ENCODE assay signal across 7 mouse cellular contexts in genomic region chr14:103537355-103538056, GRCm38 (mm10). TPM values are rescaled to one million over a fixed set of nuclear protein-coding genes. Genes with fewer than 3 reads are reported as not detected.
DNase-seq lines count a peak whose midpoint lies in the region; ATAC-seq and TF ChIP-seq lines count a peak whose summit lies in the region.

No protein-coding gene starts in this region.

- no peaks in the 10 kb centered on the region for H3K27me3 ChIP-seq in liver, embryonic 11.5 days (replicated peaks; ENCODE audit: control insufficient read depth, insufficient read depth, low read length)
- H3K27me3 ChIP-seq in Patski, result no peaks in the 10 kb centered on the region
- no peaks in the 10 kb centered on the region for H3K27me3 ChIP-seq in limb, embryonic 14.5 days (ENCODE audit: control insufficient read depth, insufficient read depth, low read length)
- H3K27me3 ChIP-seq in neural tube, embryonic 15.5 days (replicated peaks), result no peaks in the 10 kb centered on the region

- H3K9ac ChIP-seq in liver, embryonic 11.5 days (ENCODE audit: low read depth, low read length), result no peak overlapping the region
- H3K9ac ChIP-seq in limb, embryonic 14.5 days (ENCODE audit: low read depth, low read length, severe bottlenecking), result no peak overlapping the region
- no peak overlapping the region for H3K9ac ChIP-seq in neural tube, embryonic 15.5 days (replicated peaks)

- no peaks in the 10 kb centered on the region for H3K4me1 ChIP-seq in liver, embryonic 11.5 days (replicated peaks; ENCODE audit: control insufficient read depth, insufficient read depth, low read length)
- H3K4me1 ChIP-seq in limb, embryonic 14.5 days (ENCODE audit: control insufficient read depth, insufficient read depth, low read length), result no peaks in the 10 kb centered on the region
- H3K4me1 ChIP-seq in neural tube, embryonic 15.5 days, result 0 out of 2 replicates have a peak, but pooled peaks cover 3% of the 10 kb centered on the region

- intact Hi-C loops in heart, postnatal 10 days (cut with DNase I), result loop anchor here (2.0 to 5.0 kb wide), 3 partner anchors 60 to 525 kb away; no protein-coding TSS in a partner anchor

- H3K9me3 ChIP-seq in liver, embryonic 11.5 days (ENCODE audit: control insufficient read depth, low read length), result no peaks in the 10 kb centered on the region
- no peaks in the 10 kb centered on the region for H3K9me3 ChIP-seq in limb, embryonic 14.5 days (ENCODE audit: control insufficient read depth, low read length)
- H3K9me3 ChIP-seq in neural tube, embryonic 15.5 days (replicated peaks), result no peaks in the 10 kb centered on the region

- 16% methylated on average over 13 of the region's 13 CpGs for WGBS in liver, embryonic 11.5 days
- 15% methylated on average over 13 of the region's 13 CpGs for WGBS in limb, embryonic 14.5 days
- 16% methylated on average over 13 of the region's 13 CpGs for WGBS in neural tube, embryonic 15.5 days

- peak; percentile 47 for TF ChIP-seq CTCF in Patski (IDR thresholded peaks at IDR 0.05)

- H3K4me3 ChIP-seq in liver, embryonic 11.5 days (ENCODE audit: low read depth, low read length), result no peak overlapping the region
- H3K4me3 ChIP-seq in limb, embryonic 14.5 days (replicated peaks; ENCODE audit: low read length), result no peak overlapping the region
- no peak overlapping the region for H3K4me3 ChIP-seq in neural tube, embryonic 15.5 days (replicated peaks)

- no peak for ATAC-seq in liver, embryonic 11.5 days (replicated peaks; ENCODE audit: low FRiP score)
- ATAC-seq in Patski, result no peak
- ATAC-seq in limb, embryonic 14.5 days (ENCODE audit: low FRiP score, low read depth), result no peak
- ATAC-seq in neural tube, embryonic 15.5 days (ENCODE audit: low FRiP score), result peak; percentile 35; the same call in 1 of the 2 replicates

- in situ Hi-C loops in Patski (cut with MboI; ENCODE audit: low pct_unique_long_range_greater_than_20kb), result loop anchor here (5.0 kb wide), 1 partner anchor 55 kb away; no protein-coding TSS in a partner anchor

- POLR2A ChIA-PET in Patski (lab: Charles Lee), result interaction anchor here (1.0 kb wide), 1 partner anchor 16 kb away, joined by 4 read pairs; no protein-coding TSS in a partner anchor

- DNase-seq in liver, result peak; percentile 26
- no peak for DNase-seq in liver, embryonic 11.5 days (ENCODE audit: low spot score)
- no peak for DNase-seq in Patski (ENCODE audit: low read depth, low spot score)
- DNase-seq in cerebellum, adult 9-10 months, result peak; percentile 63
- DNase-seq in heart, postnatal 10 days, result peak; percentile 21 to 71
- peak; percentile 72 for DNase-seq in limb, embryonic 14.5 days (ENCODE audit: low spot score)

- CTCF ChIA-PET in Patski (lab: Charles Lee), result interaction anchor here (0.8 to 3.2 kb wide), 10 partner anchors 13 to 288 kb away, joined by 3 to 14 read pairs (median 4); no protein-coding TSS in a partner anchor

- no peak overlapping the region for H3K27ac ChIP-seq in liver, embryonic 11.5 days (ENCODE audit: low read depth, low read length)
- H3K27ac ChIP-seq in limb, embryonic 14.5 days (replicated peaks; ENCODE audit: low read depth, low read length), result no peak overlapping the region
- no peak overlapping the region for H3K27ac ChIP-seq in neural tube, embryonic 15.5 days (replicated peaks)

- no peak for TF ChIP-seq POLR2A in limb, embryonic 14.5 days (IDR thresholded peaks at IDR 0.05; ENCODE audit: borderline replicate concordance, extremely low read depth, insufficient read depth, insufficient read length)

- no peaks in the 10 kb centered on the region for H3K36me3 ChIP-seq in liver, embryonic 11.5 days (ENCODE audit: control insufficient read depth, insufficient read depth, low read length)
- H3K36me3 ChIP-seq in limb, embryonic 14.5 days (ENCODE audit: control insufficient read depth, insufficient read depth, low read length), result no peaks in the 10 kb centered on the region
- H3K36me3 ChIP-seq in neural tube, embryonic 15.5 days, result no peaks in the 10 kb centered on the region

- H3K4me2 ChIP-seq in liver, embryonic 11.5 days, result no peak overlapping the region
- no peak overlapping the region for H3K4me2 ChIP-seq in limb, embryonic 14.5 days (replicated peaks; ENCODE audit: low read depth, low read length, severe bottlenecking)
- H3K4me2 ChIP-seq in neural tube, embryonic 15.5 days, result peak overlapping the region; percentile 38

RNA-seq across cellular contexts. Expression of gene Scel, which starts 24.4 kb away (rescaled TPM):
- polyA plus RNA-seq in liver, embryonic 11.5 days (2014; fragmentation: Nextera tagmentation; extraction: Ambion mirVana), result 0.34 and 0.38 TPM in 2 replicates
- polyA plus RNA-seq in Patski (2021), result 66.6 TPM
- total RNA-seq in heart, postnatal 10 days (2021), result under 1 TPM; 0.17 TPM
- polyA plus RNA-seq in limb, embryonic 14.5 days (2012; rRNA removed), result 2.2 and 5.6 TPM in 2 replicates
- polyA plus RNA-seq in limb, embryonic 14.5 days (2014; fragmentation: Nextera tagmentation; extraction: Ambion mirVana), result 10.1 and 14.3 TPM in 2 replicates
- polyA plus RNA-seq in neural tube, embryonic 15.5 days (2015; fragmentation: Nextera tagmentation; extraction: Ambion mirVana), result 0.14 and 0.45 TPM in 2 replicates

Comparison
In these comparisons a context has a peak if more than half of its experiments do, and no peak if none do; other contexts are left out.
1. DNase-seq: peak in liver (single experiment), cerebellum, adult 9-10 months (single experiment), heart, postnatal 10 days (2 of 2) and limb, embryonic 14.5 days (single experiment); none in liver, embryonic 11.5 days (single experiment) and Patski (single experiment).